Mouse (Mus musculus) megakaryocyte, embryonic 14.5 days (primary cell): Measurements from ENCODE around the gene Riiad1.

Experiments used
- FLI1 ChIP-seq: IDR thresholded peaks from 2 replicates; pipeline ENCODE4 v1.6.1; 2012; ENCODE audit warnings: low read length, inconsistent platforms, mixed read lengths
- GATA1 ChIP-seq: IDR thresholded peaks from 3 replicates; pipeline ENCODE4 v1.6.1; 2012; ENCODE audit warnings: mixed read lengths, low read length, inconsistent platforms, borderline replicate concordance

DNA sequence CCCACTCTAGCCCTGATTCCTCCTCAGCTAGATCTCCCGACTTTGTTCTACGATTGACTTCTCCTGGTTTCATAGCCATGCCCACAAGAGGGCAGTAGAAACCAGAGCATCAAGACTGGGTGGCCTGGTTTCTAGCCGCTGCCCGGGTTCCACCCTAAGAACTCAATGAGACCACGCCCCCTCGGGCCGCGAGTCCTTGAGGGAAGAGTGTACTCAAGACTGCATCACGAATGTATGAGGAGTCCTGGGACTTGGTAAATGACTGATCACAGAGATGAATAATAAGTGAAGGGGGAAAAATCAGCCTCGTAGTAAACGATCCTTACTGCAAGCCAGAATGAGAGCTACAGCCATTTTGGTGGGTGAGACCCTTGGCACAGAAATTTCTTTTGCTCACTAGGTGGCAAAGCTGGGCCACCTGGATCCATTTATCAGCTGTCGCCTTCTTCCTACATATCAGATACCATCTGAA is 23.6 kb downstream of the Riiad1 start:
- TF ChIP-seq GATA1 (no peak), FLI1 (no peak)
